Mouse (Mus musculus): ENCODE data around the gene Ctsc. TPM values are rescaled to one million over a fixed set of nuclear protein-coding genes. Genes with fewer than 3 reads are reported as not detected.

Gene Ctsc
- polyA plus RNA-seq, 1 experiment = 7.0 TPM

Other genes with a start within 250 kb of the Ctsc start
- gene Rab38, start 152.2 kb downstream of the Ctsc start, polyA plus RNA-seq (2012; rRNA removed) = 0.46 and 0.52 TPM in 2 replicates

All from frontal cortex, adult 2 months (tissue).